Mouse (Mus musculus) liver, adult 2 months (tissue): ENCODE data around the gene Lama2. TPM values are rescaled to one million over a fixed set of nuclear protein-coding genes. Genes with fewer than 3 reads are reported as not detected.

Experiments used
- DNase-seq: peaks from one replicate; pipeline ENCODE4 v3.0.0-alpha.2; 2011; ENCODE audit warnings: low read depth, low spot score; ENCODE audit errors: extremely low read depth
- H3K27ac ChIP-seq: fragments of 200-500 bp; replicated peaks from 2 replicates; pipeline ENCODE4 v1.5.1; 2012; ENCODE audit warnings: low read depth, mild to moderate bottlenecking, control low read depth, inconsistent platforms, low read length; ENCODE audit not compliant: insufficient read depth
- H3K27me3 ChIP-seq: fragments of 200-500 bp; 2 replicates; pipeline ENCODE4 v1.6.1; 2012; ENCODE audit warnings: mild to moderate bottlenecking, moderate library complexity, low read length, inconsistent platforms; ENCODE audit not compliant: control insufficient read depth, insufficient read depth
- H3K36me3 ChIP-seq: fragments of 200-500 bp; 2 replicates; pipeline ENCODE4 v1.6.1; 2012; ENCODE audit warnings: low read length, inconsistent platforms; ENCODE audit not compliant: control insufficient read depth, insufficient read depth
- H3K4me1 ChIP-seq: fragments of 200-500 bp; 2 replicates; pipeline ENCODE4 v1.6.1; 2011; ENCODE audit warnings: low read length; ENCODE audit not compliant: control insufficient read depth, insufficient read depth
- H3K4me3 ChIP-seq: fragments of 200-500 bp; 2 replicates; pipeline ENCODE4 v1.5.1; 2011; ENCODE audit warnings: low read depth, mild to moderate bottlenecking, control low read depth, low read length, moderate library complexity; ENCODE audit not compliant: insufficient read depth
- H3K79me2 ChIP-seq: fragments of 200-500 bp; 2 replicates; pipeline ENCODE4 v1.6.1; 2012; ENCODE audit warnings: inconsistent platforms, mild to moderate bottlenecking, low read length, moderate library complexity; ENCODE audit not compliant: control insufficient read depth, insufficient read depth
- H3K9ac ChIP-seq: fragments of 200-500 bp; 2 replicates; pipeline ENCODE4 v1.6.1; 2012; ENCODE audit warnings: low read depth, mild to moderate bottlenecking, control low read depth, inconsistent platforms, low read length
- CTCF ChIP-seq: fragments of 200-500 bp; IDR thresholded peaks from 2 replicates; pipeline ENCODE4 v1.5.1; 2011; ENCODE audit warnings: low read depth, low read length, control low read depth
- POLR2A ChIP-seq: fragments of 200-500 bp; IDR thresholded peaks from 2 replicates; pipeline ENCODE4 v1.6.1; 2011; ENCODE audit warnings: low read length, control low read depth; ENCODE audit not compliant: insufficient read depth; ENCODE audit errors: extremely low read depth
- whole genome bisulfite sequencing: fragments of 180-500 bp; shearing (Covaris S2); methylation state at CpG from one replicate; pipeline ENCODE4 v1.1.7; 2018; 5-methylcytosine and 5-hydroxymethylcytosine counted together
- polyA plus RNA-seq: library from polyadenylated mRNA; depleted of rRNA; stranded (reverse); fragments of >200 nt; gene quantifications from 2 replicates; pipeline ENCODE4 v1.2.3, GENCODE M21; 2012
- total RNA-seq: library from RNA; depleted of rRNA; stranded (reverse); fragments of >200 nt; gene quantifications from 2 replicates; pipeline ENCODE4 v1.2.3, GENCODE M21; 2014

The Lama2 gene
- total and polyA plus RNA-seq, 2 experiments = 1.1 to 1.9 TPM

DNA sequence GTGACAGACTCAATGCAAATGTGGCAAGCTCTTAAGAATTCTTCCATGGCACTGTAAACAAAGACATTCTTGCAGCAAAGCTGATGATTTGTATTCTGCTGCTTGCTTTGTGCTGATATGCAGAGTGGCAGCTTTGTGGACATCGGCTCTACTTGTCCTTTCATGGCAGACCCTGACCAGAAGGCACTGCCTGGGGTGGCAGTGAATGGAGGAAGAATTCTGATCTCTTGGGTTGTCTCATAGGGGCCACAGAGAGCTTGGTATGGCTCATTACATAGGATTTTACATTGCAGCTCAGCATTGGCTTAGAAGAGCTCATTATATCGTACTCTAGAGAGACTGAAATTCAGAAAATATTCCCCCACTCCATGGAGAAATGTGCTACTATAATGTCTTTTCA lies 352.1 kb downstream of the Lama2 start:
- no peak for DNase-seq
- no peak overlapping the region for H3K4me3 ChIP-seq
- 68% methylated on average over 2 of the region's 2 CpGs for WGBS
- no peaks in the 10 kb centered on the region for H3K4me1 ChIP-seq
- no peaks in the 10 kb centered on the region for H3K27me3 ChIP-seq
- no peaks in the 10 kb centered on the region for H3K36me3 ChIP-seq
- no peak overlapping the region for H3K9ac ChIP-seq
- H3K27ac ChIP-seq = no peak overlapping the region
- TF ChIP-seq CTCF = no peak
- no peak for TF ChIP-seq POLR2A
- no peaks in the 10 kb centered on the region for H3K79me2 ChIP-seq

- H3K4me1 ChIP-seq = no peaks in the 10 kb centered on the region
- TF ChIP-seq CTCF (no peak), POLR2A (no peak)
- no peak overlapping the region for H3K4me3 ChIP-seq
- 40% methylated on average over 2 of the region's 2 CpGs for WGBS
- H3K9ac ChIP-seq = no peak overlapping the region
- no peak overlapping the region for H3K27ac ChIP-seq
- H3K79me2 ChIP-seq = no peaks in the 10 kb centered on the region
- no peaks in the 10 kb centered on the region for H3K36me3 ChIP-seq
- DNase-seq = no peak
- H3K27me3 ChIP-seq = no peaks in the 10 kb centered on the region
Measured at GRCm38 (mm10) chr10:27265812-27266211, 353.7 kb downstream of the Lama2 start.

DNA sequence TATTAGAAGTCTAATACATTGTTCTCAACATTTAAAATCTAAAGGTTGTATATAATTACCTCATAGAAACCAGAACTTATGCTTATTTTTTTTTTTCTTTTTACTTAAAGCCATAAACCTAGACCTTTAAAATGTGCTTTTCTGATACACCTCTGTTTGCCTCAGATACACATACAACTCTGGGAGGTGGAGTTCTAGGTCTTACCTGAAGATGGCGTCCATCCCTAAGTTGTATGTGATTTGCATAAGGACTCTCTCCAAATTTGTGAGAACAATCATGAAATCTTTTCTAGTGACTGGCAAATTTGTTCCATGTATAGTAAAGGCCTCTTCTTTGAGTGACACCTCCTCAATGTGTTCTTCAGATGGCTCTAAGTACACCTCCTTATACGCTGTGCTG lies 354.8 kb downstream of the Lama2 start:
- H3K4me3 ChIP-seq = no peak overlapping the region
- no peaks in the 10 kb centered on the region for H3K4me1 ChIP-seq
- H3K27ac ChIP-seq = no peak overlapping the region
- DNase-seq = no peak
- no peaks in the 10 kb centered on the region for H3K27me3 ChIP-seq
- no peaks in the 10 kb centered on the region for H3K36me3 ChIP-seq
- no peaks in the 10 kb centered on the region for H3K79me2 ChIP-seq
- 49% methylated on average over 2 of the region's 2 CpGs for WGBS
- H3K9ac ChIP-seq = no peak overlapping the region
- TF ChIP-seq POLR2A = no peak
- TF ChIP-seq CTCF = no peak

DNA sequence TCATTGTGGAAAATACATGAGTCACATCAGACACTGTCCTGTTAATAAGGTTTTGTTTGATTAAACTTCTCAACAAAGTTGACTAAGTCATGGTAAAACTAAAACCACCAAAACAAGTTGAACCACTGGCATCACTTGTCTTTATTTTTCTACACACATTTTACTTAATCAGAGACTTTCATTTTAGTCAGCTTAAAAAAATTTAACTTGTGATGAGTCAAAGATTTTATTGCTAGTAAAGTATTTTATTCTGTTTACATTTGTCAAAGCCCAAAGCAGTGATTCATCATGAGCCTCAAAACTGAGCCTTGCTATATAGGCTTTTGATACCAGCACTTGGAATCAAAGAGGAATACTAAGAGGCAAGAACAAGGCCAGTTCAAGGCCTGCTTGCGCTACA lies 369.8 kb downstream of the Lama2 start:
- DNase-seq = no peak
- Histone ChIP-seq H3K27ac (no peak overlapping the region), H3K36me3 (no peaks in the 10 kb centered on the region), H3K79me2 (no peaks in the 10 kb centered on the region), H3K27me3 (no peaks in the 10 kb centered on the region), H3K4me1 (no peaks in the 10 kb centered on the region), H3K9ac (no peak overlapping the region), H3K4me3 (no peak overlapping the region)
- TF ChIP-seq CTCF = no peak
- no peak for TF ChIP-seq POLR2A
- WGBS = 89% methylated on average over 1 of the region's 1 CpGs

GRCm38 (mm10) chr10:27234755-27235154 lies 384.8 kb downstream of the Lama2 start:
- Histone ChIP-seq H3K79me2 (no peaks in the 10 kb centered on the region), H3K9ac (no peak overlapping the region), H3K4me1 (no peaks in the 10 kb centered on the region), H3K36me3 (no peaks in the 10 kb centered on the region), H3K27me3 (no peaks in the 10 kb centered on the region), H3K4me3 (no peak overlapping the region), H3K27ac (no peak overlapping the region)
- no peak for DNase-seq
- no peak for TF ChIP-seq POLR2A
- TF ChIP-seq CTCF = no peak
- WGBS = 77% methylated on average over 4 of the region's 4 CpGs

- TF ChIP-seq CTCF (no peak), POLR2A (no peak)
- 73% methylated on average over 5 of the region's 5 CpGs for WGBS
- no peaks in the 10 kb centered on the region for H3K79me2 ChIP-seq
- H3K9ac ChIP-seq = no peak overlapping the region
- H3K27me3 ChIP-seq = no peaks in the 10 kb centered on the region
- no peak overlapping the region for H3K27ac ChIP-seq
- no peaks in the 10 kb centered on the region for H3K4me1 ChIP-seq
- DNase-seq = no peak
- no peak overlapping the region for H3K4me3 ChIP-seq
- H3K36me3 ChIP-seq = no peaks in the 10 kb centered on the region
Measured at GRCm38 (mm10) chr10:27233577-27233976, 386.0 kb downstream of the Lama2 start.
